Mouse (Mus musculus) G1E (cell line): ENCODE results near the gene Hivep3.

Source experiments
- CTCF ChIP-seq: IDR thresholded peaks from 2 replicates; pipeline ENCODE4 v1.5.1; 2012; ENCODE audit warnings: low read depth, low read length, inconsistent platforms, mixed read lengths
- GATA1 ChIP-seq: IDR thresholded peaks from 2 replicates; pipeline ENCODE4 v1.6.1; 2012; ENCODE audit warnings: borderline replicate concordance, low read length, inconsistent platforms, mixed read lengths
- GATA2 ChIP-seq: IDR thresholded peaks from 2 replicates; pipeline ENCODE4 v1.6.1; 2012; ENCODE audit warnings: low read depth, low read length, inconsistent platforms, borderline replicate concordance
- POLR2AphosphoS5 ChIP-seq: IDR thresholded peaks from 2 replicates; pipeline ENCODE4 v1.6.1; 2012; ENCODE audit warnings: low read depth, low read length, inconsistent platforms; ENCODE audit not compliant: insufficient replicate concordance

DNA sequence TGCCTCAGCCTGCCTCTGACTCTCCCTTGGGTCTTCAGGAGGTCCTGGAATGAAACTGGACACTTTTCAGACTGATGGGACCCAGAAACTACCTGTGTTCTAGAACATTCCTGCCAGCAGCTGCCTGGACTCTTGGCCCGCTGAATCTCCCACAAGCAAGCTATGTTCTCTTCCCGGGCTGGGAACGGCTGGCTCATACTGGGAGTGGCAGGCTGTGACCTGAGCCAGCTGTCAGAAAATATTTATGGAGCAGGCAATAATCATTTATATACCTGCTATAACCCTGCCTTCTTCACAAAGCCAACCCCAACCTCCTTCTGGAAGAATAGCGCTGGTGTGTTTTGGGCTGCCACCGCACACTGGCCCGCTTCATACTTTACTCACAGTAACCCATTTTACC is 434.2 kb downstream of the Hivep3 start:
- no peak for TF ChIP-seq CTCF
- TF ChIP-seq GATA1, result no peak
- no peak for TF ChIP-seq GATA2
- TF ChIP-seq POLR2AphosphoS5, result no peak
